Mouse (Mus musculus) NIH3T3 (cell line): Measurements from ENCODE around the gene Fam227b.

Experiments used
- DNase-seq: peaks from one replicate; pipeline ENCODE4 v3.0.0-alpha.2; 2012; ENCODE audit warnings: low read depth

Fam227b gene

DNA sequence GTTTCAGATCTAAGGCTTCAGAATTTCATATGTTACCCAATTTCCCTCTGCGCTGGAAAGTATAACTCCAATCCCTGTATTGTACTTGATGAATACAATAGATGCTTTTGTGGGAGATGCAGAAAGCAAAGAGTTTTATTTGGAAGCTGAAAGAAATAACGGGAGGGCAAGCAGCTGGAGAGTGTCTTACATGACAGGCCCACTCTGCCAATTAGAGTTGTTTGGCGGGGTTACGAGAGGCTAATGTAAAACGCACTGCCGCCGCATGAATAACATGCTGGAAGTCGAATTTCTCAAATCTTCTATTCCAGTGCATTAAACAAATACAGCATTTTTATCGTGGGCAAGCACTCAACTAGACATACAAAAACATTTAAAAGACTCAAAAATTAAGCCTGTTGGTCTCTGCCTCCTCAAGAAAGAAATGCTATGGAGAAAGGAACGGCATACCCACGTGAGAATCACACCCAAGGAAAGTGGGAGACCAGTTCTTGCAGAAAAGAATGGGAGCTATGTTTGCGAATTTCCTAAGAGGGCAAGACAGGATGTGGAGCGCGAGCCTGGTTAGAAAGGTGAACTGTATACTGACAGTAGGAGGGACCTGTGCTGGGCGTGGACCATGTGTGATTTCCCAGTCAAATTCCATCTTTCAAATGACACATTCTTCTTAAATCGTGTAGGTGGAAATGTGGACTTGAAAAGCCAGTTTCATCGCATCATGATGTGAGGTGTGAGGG lies 90.6 kb downstream of the Fam227b start:
- DNase-seq: no peak

DNA sequence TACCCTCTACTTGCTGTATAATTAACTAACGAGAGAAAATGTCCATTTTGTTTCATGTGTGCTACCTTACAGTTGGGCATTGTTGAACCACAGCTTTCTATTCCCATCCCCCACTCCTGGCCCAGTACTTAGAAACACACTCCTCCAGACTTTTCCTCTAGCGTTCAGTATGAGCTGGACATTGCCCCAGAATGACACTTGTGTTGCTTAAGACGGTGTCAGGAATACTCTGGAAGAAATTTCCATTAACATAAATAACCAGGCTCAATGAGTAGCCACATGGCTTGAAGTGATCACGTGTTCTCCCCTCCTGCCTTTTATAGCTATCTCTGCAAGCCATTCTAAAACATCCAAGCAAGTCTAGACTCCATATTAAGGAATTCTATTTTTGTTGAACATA lies 91.2 kb downstream of the Fam227b start:
- DNase-seq: peak; percentile 68

DNA sequence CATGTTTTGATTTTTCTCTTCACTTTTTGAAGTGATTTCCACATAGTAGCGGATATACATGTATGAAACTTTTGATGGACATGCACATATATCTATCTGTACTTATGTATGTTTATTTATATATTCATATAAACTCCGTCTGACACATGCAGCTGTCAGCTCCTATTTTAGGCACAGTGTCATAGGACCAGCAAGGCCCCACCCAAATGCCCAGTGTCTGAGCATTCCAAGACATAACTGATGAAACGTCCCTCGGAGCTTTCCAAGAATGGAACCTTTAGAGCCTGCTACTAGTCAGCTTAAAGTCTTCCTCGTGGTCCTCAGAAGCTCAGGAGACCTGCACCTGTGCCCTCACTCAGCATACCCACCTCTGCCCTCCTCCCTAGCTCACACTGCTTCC lies 98.1 kb downstream of the Fam227b start:
- DNase-seq: peak; percentile 54

- DNase-seq: peak; percentile 47
Observed at GRCm38 (mm10) chr2:126052749-126053557, 98.9 kb downstream of the Fam227b start.

DNA sequence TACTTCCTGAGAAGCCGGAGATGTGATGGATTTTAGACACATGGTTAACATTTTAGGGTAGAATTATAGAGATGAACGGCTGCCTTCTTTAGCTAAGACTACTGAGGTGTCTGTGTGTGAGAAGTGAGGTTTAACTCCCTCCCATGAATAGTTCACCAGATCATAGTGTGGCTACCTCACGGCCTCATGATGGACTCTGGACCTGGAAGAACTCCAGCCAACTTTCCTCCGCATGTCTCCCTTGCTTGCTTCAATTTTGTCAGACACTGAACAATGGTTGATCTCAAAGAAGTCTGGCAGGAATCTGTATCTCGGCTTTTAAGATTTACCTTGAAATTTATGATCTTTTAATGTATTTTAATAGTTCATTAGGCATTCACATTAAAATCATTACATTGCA lies 106.2 kb downstream of the Fam227b start:
- DNase-seq: no peak

DNA sequence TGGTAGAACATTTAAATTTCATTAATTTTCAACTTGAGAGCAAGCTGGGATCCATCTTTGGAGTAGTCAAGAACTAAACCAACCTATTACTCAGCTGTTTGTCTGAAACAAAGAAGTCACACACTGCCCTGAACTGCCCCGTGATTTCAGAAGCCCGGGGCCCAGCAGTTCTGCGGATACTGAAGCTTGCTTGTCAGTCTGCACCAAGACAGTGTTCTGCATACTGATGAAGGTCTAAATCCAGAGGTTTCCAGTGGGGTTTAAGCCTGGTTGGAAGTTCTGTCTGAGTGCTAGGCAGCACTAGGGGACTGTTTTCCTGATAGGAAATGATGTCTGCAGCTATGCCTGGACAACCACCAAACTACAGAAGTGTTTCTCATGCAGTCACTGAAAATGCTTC lies 109.1 kb downstream of the Fam227b start:
- no peak for DNase-seq

DNA sequence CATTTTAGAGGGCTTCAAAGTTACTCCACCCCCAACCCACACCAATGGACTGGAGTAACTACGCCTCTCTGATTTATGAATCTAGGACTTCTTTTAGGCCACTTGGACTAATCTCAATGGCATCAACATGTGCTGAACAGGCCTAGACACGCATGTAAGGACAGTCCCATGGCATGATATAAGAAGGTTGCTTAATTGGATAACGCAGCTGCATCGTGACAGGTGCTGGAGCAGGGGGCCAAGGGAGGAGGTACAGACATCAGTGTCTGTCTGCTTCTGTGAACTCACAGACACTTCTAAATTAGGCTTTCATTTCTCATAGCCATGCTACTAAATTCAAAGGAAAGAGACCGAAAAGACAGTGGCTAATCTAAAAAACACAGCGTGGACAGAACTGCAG lies 110.6 kb downstream of the Fam227b start:
- DNase-seq: no peak

DNA sequence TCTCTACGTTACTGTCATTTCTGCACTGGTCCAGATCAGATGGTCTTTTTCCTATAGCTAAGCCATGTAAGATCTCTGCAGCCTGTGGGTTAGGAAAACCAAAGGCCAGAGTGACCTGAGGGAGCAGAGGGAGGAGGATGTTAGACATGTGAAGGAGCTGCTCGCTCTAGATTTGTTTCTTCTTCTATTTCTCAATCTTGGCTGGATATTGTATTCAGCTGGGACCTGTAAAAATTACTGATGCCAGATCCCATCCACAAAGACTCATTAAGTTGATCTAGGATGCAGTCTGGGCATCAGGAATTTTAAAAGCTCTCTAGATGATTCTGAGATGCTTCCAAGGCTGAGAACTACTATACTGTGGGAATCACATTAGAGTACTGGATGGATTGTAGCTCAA lies 111.2 kb downstream of the Fam227b start:
- peak; percentile 59 for DNase-seq

- DNase-seq: peak; percentile 87
Observed at GRCm38 (mm10) chr2:126039414-126039891, 112.4 kb downstream of the Fam227b start.

DNA sequence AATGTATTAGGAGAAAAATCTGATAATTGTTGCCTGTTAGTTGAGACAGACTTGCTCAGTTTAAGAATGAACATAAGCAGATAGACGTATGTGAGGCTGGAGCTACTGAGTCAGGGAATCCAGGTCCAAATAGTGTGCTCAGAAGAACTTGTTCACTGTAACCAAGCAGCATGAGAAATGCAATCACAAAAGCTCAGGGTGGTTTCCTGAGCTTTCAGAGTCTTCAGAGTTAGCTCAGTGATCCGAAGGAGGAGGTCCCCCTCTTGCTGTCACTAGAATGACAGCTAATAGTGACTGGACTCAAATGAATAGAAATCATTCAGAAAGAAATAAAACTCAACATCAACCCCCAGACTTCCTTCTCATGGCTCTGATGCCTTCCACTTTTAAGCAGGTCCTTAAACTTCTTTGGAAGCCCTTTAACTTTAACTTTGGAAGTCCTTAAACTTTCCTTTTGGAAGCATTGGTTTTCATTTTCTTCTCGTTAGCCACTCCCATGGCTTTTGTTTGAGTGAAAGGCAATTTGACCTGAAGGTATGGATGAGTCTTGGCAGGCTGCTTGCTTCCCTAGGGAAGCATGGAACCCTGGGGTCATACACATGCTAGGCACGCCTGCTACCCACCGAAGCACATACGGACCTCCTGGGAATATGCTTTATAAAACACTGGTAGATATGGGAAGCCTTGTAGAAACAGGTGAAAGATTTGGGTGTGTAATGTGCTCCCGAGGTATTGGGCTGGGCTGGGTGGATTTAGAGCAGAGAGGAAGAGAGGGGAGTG lies 113.4 kb downstream of the Fam227b start:
- peak; percentile 73 for DNase-seq

GRCm38 (mm10) chr2:126036121-126036520 lies 115.7 kb downstream of the Fam227b start:
- DNase-seq: peak; percentile 62

- DNase-seq: peak; percentile 59
Observed at GRCm38 (mm10) chr2:126035013-126035770, 116.6 kb downstream of the Fam227b start.

- peak; percentile 93 for DNase-seq
Observed at GRCm38 (mm10) chr2:126034379-126035005, 117.3 kb downstream of the Fam227b start, which contains the start of gene Fgf7. TSS of gene Fgf7 (plus strand) at chr2:126034658.

- DNase-seq: peak; percentile 84
Observed at GRCm38 (mm10) chr2:126033114-126033972, 118.5 kb downstream of the Fam227b start.

DNA sequence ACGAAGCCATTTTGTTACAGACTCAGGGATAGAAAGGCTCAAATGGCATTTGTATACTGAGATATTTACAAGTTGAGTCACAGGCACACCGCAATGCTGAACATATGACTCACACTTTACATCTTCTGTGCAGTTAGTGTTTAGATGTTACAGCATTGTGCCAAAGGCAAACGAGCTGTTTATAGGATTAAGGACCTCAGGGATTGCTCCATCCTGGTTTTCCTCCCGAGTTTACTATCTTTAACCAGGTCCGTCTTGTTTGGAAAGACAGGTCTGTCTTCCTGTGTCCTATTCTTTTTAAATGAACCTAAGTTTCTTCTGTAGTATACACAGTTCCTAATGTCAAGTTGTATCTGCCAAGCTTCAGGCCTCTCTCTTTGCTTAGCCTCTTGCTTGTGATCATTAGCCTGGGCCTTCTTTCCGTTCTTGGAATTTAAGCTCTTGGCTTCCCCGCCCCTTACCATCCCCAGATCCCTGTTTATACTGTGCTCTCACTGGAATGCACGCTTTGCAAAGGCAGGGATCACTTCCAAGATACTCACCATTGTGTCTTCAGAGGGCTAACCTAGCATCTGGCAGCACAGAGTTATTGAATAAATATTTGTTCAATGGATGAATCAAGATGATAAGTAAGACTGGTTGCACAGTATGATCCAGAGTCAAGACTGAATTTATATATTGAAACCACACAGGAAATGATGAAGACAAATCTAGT lies 120.5 kb downstream of the Fam227b start:
- peak; percentile 86 for DNase-seq

- DNase-seq: no peak
Observed at GRCm38 (mm10) chr2:126015763-126016473, 135.9 kb downstream of the Fam227b start.

DNA sequence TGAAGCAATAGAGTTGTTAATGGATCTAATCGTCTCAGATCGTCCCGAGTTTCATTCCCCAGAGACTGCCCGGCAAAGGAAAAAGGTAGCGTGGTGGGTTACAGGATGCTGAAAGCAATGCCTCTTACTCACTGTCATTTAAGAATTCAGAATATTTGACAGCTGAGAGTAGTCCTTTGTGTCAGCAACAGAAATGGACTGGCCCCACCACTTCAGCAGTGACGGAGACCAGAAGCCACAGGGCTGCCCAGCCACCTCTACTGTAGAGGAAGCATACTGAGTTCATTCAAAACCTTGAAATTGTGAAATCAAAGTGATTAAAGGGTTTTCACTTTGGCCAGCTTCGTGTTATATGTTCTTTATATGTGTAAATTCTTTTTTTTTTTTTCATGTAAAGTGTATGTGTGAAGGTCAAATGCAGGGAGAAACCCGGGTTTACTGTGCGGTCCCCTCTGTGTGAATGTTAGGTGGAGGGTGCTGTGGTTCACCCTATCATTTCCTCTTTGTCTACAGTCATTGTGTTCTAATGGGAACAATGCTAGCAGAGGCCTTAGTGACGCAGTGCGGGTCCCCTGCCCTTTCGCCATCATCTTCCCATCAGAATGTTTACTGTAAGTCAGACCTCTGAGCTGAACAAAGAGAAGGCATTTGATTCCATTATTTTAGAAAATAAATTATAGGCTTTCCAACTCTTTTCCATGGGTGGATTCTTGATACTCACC lies 136.7 kb downstream of the Fam227b start:
- DNase-seq: no peak

- DNase-seq: no peak
Observed at GRCm38 (mm10) chr2:126006742-126007141, 145.1 kb downstream of the Fam227b start.
